Mouse (Mus musculus): ENCODE results near the gene Stk4.
"Not testable (repeated sequence)": the region's sequence is repeated elsewhere in the genome, so short reads cannot be mapped to it uniquely, and the experiment has no call there.

The Stk4 gene

GRCm38 (mm10) chr2:164070142-164070764 lies at the start of gene Stk4:
Gene Stk4 (plus strand): TSS chr2:164070322.
- in situ Hi-C loops (cut with MboI, MseI), result no loop called here

GRCm38 (mm10) chr2:164022104-164022503 lies 48.0 kb upstream of the Stk4 start:
- in situ Hi-C loops (cut with MboI, MseI), result loop anchor here (10.0 kb wide), 1 partner anchor 1023 kb away; no protein-coding TSS in a partner anchor

GRCm38 (mm10) chr2:164025150-164025549 lies 45.0 kb upstream of the Stk4 start, which contains the start of gene Pabpc1l:
Gene Pabpc1l (plus strand): TSS chr2:164025450.
- in situ Hi-C loops (cut with MboI, MseI), result loop anchor here (10.0 kb wide), 1 partner anchor 1020 kb away; no protein-coding TSS in a partner anchor

GRCm38 (mm10) chr2:164031147-164031546 lies 39.0 kb upstream of the Stk4 start:
- in situ Hi-C loops (cut with MboI, MseI), result no loop called here

- in situ Hi-C loops (cut with MboI, MseI), result no loop called here
Observed at GRCm38 (mm10) chr2:164032973-164033372, 37.1 kb upstream of the Stk4 start.

- in situ Hi-C loops (cut with MboI, MseI), result loop anchor here (5.0 kb wide), 1 partner anchor 621 kb away; the partner anchor contains the start of genes Wfdc10 and Wfdc9
Observed at GRCm38 (mm10) chr2:164036520-164037019, 33.6 kb upstream of the Stk4 start.

- in situ Hi-C loops (cut with MboI, MseI), result loop anchor here (5.0 kb wide), 1 partner anchor 619 kb away; the partner anchor contains the start of genes Wfdc10 and Wfdc9
Observed at GRCm38 (mm10) chr2:164038407-164039028, 31.6 kb upstream of the Stk4 start.

GRCm38 (mm10) chr2:164040949-164041348 lies 29.2 kb upstream of the Stk4 start:
- in situ Hi-C loops (cut with MboI, MseI), result no loop called here

GRCm38 (mm10) chr2:164041523-164041922 lies 28.6 kb upstream of the Stk4 start:
- in situ Hi-C loops (cut with MboI, MseI), result no loop called here

- in situ Hi-C loops (cut with MboI, MseI), result no loop called here
Observed at GRCm38 (mm10) chr2:164047197-164047690, 22.9 kb upstream of the Stk4 start.

- in situ Hi-C loops (cut with MboI, MseI), result no loop called here
Observed at GRCm38 (mm10) chr2:164053767-164054166, 16.4 kb upstream of the Stk4 start.

- in situ Hi-C loops (cut with MboI, MseI), result no loop called here
Observed at GRCm38 (mm10) chr2:164054671-164055070, 15.5 kb upstream of the Stk4 start.

GRCm38 (mm10) chr2:164059634-164060235 lies 10.4 kb upstream of the Stk4 start:
- in situ Hi-C loops (cut with MboI, MseI), result loop anchor here (5.0 to 10.0 kb wide), 2 partner anchors 48 to 705 kb away; partner anchors contain the start of gene Ube2c

- in situ Hi-C loops (cut with MboI, MseI), result no loop called here
Observed at GRCm38 (mm10) chr2:164070765-164071436, 779 bp downstream of the Stk4 start, which contains the start of gene Tomm34. Gene Tomm34 (minus strand): TSS chr2:164071169.

- in situ Hi-C loops (cut with MboI, MseI), result not testable (repeated sequence)
Observed at GRCm38 (mm10) chr2:164071437-164071820, 1.3 kb downstream of the Stk4 start.

- in situ Hi-C loops (cut with MboI, MseI), result no loop called here
Observed at GRCm38 (mm10) chr2:164072109-164072508, 2.0 kb downstream of the Stk4 start.

GRCm38 (mm10) chr2:164073120-164073519 lies 3.0 kb downstream of the Stk4 start:
- in situ Hi-C loops (cut with MboI, MseI), result no loop called here

GRCm38 (mm10) chr2:164073918-164074578 lies 3.9 kb downstream of the Stk4 start:
- in situ Hi-C loops (cut with MboI, MseI), result no loop called here

- in situ Hi-C loops (cut with MboI, MseI), result no loop called here
Observed at GRCm38 (mm10) chr2:164075088-164075487, 5.0 kb downstream of the Stk4 start.

- in situ Hi-C loops (cut with MboI, MseI), result no loop called here
Observed at GRCm38 (mm10) chr2:164076874-164077425, 6.8 kb downstream of the Stk4 start.

- in situ Hi-C loops (cut with MboI, MseI), result no loop called here
Observed at GRCm38 (mm10) chr2:164077875-164078274, 7.8 kb downstream of the Stk4 start.
